Mouse (Mus musculus) hindbrain, embryonic 13.5 days (tissue): ENCODE measurements at regions not wholly inside any gene's neighbourhood (a gene's known extent, or its start where the extent isn't known, plus 50 kb on each side); places are given as distances from the start of the nearest gene placed in this dataset. TPM values are rescaled to one million over a fixed set of nuclear protein-coding genes. Genes with fewer than 3 reads are reported as not detected.

Source experiments
- ATAC-seq: fragments of 200-750 bp; cut with Nextera tagmentation; 2 replicates; pipeline ENCODE4 v1.8.0; 2017; ENCODE audit warnings: moderate TSS enrichment; ENCODE audit not compliant: low FRiP score
- H3K27ac ChIP-seq: fragments of 300-500 bp; sonication (generic); 2 replicates; pipeline ENCODE4 v1.5.1; 2015; ENCODE audit warnings: inconsistent platforms, mild to moderate bottlenecking, moderate library complexity
- H3K27me3 ChIP-seq: fragments of 300-500 bp; sonication (generic); 2 replicates; pipeline ENCODE4 v1.6.1; 2015; ENCODE audit warnings: mild to moderate bottlenecking, inconsistent platforms
- H3K36me3 ChIP-seq: fragments of 300-500 bp; sonication (generic); 2 replicates; pipeline ENCODE4 v1.6.1; 2015; ENCODE audit warnings: mild to moderate bottlenecking, inconsistent platforms
- H3K4me1 ChIP-seq: fragments of 300-500 bp; sonication (generic); replicated peaks from 2 replicates; pipeline ENCODE4 v1.6.1; 2015; ENCODE audit warnings: inconsistent platforms
- H3K4me2 ChIP-seq: fragments of 300-500 bp; sonication (generic); 2 replicates; pipeline ENCODE4 v1.6.1; 2015; ENCODE audit warnings: inconsistent platforms, mild to moderate bottlenecking, moderate library complexity
- H3K4me3 ChIP-seq: fragments of 300-500 bp; sonication (generic); 2 replicates; pipeline ENCODE4 v1.5.1; 2015; ENCODE audit warnings: mild to moderate bottlenecking, inconsistent platforms
- H3K9ac ChIP-seq: fragments of 300-500 bp; sonication (generic); 2 replicates; pipeline ENCODE4 v1.6.1; 2015; ENCODE audit warnings: mild to moderate bottlenecking, inconsistent platforms
- H3K9me3 ChIP-seq: fragments of 300-500 bp; sonication (generic); 2 replicates; pipeline ENCODE4 v1.6.1; 2016; ENCODE audit warnings: inconsistent platforms
- WGBS: fragments of 180-500 bp; shearing (Covaris S2); methylation state at CpG from one replicate; pipeline ENCODE4 v1.1.7; 2015; 5-methylcytosine and 5-hydroxymethylcytosine counted together
- microRNA counts: library from miRNA; unstranded; fragments of <30 nt; microRNA quantifications from one replicate; lab custom pipeline; 2016
- microRNA-seq: library from miRNA; unstranded; fragments of <30 nt; microRNA quantifications from one replicate; pipeline ENCODE4, GENCODE M21; 2016

DNA sequence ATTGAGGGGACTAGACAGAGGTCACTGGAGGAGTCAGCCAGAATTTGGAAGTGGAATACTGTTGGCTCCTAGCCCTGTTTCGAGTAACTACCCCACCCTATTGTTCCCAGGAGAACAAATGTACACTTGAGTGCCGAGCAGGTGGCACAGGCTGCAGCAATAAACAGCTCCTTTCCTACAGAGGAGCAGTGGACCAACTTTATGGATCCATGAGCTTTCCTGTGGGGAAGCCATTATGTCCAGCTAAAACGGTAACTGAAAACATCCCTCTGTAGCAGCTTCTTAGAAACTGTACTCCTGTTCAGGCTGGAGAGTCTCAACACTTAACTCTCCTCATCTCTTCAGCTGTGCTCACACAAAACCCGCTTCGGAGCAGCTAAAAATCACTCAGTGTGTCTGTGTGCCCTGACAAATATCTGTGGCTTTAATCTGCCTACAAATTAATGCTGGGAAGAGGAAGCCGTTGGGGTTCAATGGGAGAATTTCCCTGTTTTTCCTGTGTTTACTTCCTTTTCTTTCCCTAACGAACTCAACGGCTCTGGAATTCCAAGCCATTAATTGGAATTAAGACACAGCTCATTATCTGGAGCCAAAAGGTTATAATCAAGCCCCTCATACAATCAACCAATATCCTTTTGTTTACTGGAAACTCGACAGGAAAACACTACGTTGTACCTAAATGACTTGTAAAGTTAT, 112.6 kb upstream of the Tll1 start:
- WGBS = 58% methylated on average over 10 of the region's 10 CpGs

DNA sequence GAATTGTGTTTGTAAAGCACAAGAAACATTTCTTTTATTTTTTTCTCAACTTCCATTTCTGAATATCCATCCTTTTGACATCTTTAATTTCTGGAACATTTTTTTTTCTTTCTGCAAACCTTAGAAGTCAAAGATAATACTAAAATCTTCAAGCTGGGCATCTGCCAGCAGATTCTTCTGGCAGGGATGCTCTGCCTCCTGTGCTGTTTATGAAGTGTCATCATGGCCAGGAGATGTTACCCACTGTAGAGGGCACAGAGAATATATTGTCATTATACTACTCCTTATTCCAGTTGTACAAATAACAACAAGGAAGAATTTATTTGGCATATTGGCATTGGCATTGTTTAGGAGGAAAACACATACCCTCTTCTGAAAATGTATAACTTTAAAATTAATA, 111.7 kb upstream of the Tll1 start:
- Histone ChIP-seq H3K36me3 (no peaks in the 10 kb centered on the region), H3K9me3 (no peaks in the 10 kb centered on the region), H3K27ac (no peak overlapping the region), H3K27me3 (no peaks in the 10 kb centered on the region), H3K4me3 (no peak overlapping the region), H3K9ac (no peak overlapping the region), H3K4me2 (no peak overlapping the region), H3K4me1 (peaks cover 6% of the 10 kb centered on the region; the same call in 1 of the 2 replicates)
- no peak for ATAC-seq

More for the DNA sequence above, 112.6 kb upstream of the Tll1 start:
- Histone ChIP-seq H3K27me3 (no peaks in the 10 kb centered on the region), H3K36me3 (no peaks in the 10 kb centered on the region), H3K4me1 (peaks cover 6% of the 10 kb centered on the region; the same call in 1 of the 2 replicates), H3K4me2 (no peak overlapping the region), H3K9ac (no peak overlapping the region), H3K9me3 (no peaks in the 10 kb centered on the region), H3K4me3 (no peak overlapping the region), H3K27ac (no peak overlapping the region)
- ATAC-seq = no peak

DNA sequence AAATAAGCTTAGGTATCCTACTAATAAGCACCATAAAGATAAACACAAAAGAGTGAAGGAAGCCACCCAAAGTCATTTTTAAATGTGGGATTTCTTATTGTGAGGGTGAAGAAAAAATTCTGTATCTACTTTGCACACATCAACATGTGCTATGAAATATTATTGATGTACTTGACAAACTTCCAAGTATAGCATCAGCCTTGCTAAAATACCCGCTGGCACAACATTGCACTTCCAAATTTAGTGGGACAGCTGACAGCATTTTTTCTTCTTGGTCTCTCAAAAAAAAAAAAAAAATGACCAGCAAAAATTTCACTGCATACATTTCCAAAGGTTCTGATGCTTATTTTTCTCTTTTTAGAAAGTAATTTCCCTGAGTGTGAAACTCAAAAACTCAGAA, 101.9 kb upstream of the Tll1 start:
- Histone ChIP-seq H3K4me1 (no peaks in the 10 kb centered on the region), H3K27ac (no peak overlapping the region), H3K4me2 (no peak overlapping the region), H3K4me3 (no peak overlapping the region), H3K9ac (no peak overlapping the region), H3K36me3 (no peaks in the 10 kb centered on the region), H3K9me3 (no peaks in the 10 kb centered on the region), H3K27me3 (no peaks in the 10 kb centered on the region)
- no peak for ATAC-seq
- WGBS = 100% methylated on average over 1 of the region's 1 CpGs

DNA sequence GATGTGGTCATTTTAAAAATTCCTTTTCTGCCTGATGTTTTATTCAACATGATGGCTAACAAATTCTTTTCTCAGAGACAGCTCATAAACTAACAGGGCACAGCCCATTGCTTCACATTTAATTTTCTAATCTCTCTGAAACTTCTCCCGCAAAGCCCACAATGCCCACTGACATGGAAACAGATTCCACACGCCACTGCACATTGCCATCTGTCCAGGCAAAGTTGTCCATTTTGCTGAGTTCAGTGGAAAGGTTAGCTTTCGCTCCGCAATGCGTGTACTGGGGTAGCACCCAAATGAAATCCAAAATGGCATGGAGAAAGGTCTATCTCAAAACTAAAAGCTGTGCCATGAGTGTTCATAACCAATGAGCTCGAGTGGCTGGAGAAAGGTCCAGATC, 76.7 kb upstream of the Tll1 start:
- Histone ChIP-seq H3K27me3 (no peaks in the 10 kb centered on the region), H3K27ac (no peak overlapping the region), H3K9me3 (no peaks in the 10 kb centered on the region), H3K36me3 (no peaks in the 10 kb centered on the region), H3K4me2 (no peak overlapping the region), H3K4me3 (no peak overlapping the region), H3K4me1 (no peaks in the 10 kb centered on the region), H3K9ac (no peak overlapping the region)
- ATAC-seq = no peak
- 86% methylated on average over 6 of the region's 6 CpGs for WGBS

DNA sequence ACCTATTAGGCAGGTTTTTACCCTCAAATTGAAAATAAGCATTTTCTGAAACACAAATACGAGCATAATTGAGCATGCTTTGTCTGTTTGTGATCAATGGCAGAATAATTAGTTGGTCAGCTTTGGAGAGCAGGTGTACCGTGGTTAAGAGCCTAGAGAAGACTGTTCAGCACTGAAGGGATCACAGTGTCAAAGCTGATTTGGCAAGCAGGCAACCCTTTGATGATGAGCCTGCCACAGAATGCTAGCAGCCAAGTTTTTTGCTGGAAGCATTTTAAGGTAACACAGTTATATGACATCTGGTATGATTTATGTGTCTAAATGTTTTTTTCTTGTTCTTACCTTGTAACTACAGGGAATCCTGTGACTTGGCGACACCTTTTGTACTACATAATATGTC, 75.5 kb upstream of the Tll1 start:
- no peak overlapping the region for H3K4me2 ChIP-seq
- H3K36me3 ChIP-seq = no peaks in the 10 kb centered on the region
- WGBS = 61% methylated on average over 3 of the region's 3 CpGs
- H3K9ac ChIP-seq = no peak overlapping the region
- ATAC-seq = no peak
- H3K27me3 ChIP-seq = no peaks in the 10 kb centered on the region
- no peaks in the 10 kb centered on the region for H3K4me1 ChIP-seq
- no peaks in the 10 kb centered on the region for H3K9me3 ChIP-seq
- H3K27ac ChIP-seq = no peak overlapping the region
- no peak overlapping the region for H3K4me3 ChIP-seq

DNA sequence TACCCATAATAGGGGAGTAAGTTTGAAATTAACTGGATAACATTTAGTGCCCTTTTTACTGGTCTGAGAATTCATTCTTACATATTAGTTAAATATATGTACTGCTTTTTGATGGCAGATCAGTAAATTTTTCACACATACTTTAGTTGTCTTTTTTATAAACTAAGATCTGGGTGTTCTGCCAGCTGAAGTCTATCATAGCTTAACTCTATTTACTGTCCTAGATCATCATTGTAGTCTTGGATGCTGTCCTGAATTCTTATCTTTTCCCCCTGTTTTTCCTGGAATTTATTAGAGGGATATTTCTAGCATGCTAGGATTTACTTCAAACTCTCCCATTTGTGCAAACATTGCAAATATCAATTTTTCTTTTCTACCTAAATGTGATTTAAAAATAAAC, 74.3 kb upstream of the Tll1 start:
- no peak for ATAC-seq
- H3K36me3 ChIP-seq = no peaks in the 10 kb centered on the region
- no peak overlapping the region for H3K4me2 ChIP-seq
- no peaks in the 10 kb centered on the region for H3K4me1 ChIP-seq
- H3K27ac ChIP-seq = no peak overlapping the region
- H3K9me3 ChIP-seq = no peaks in the 10 kb centered on the region
- no peak overlapping the region for H3K4me3 ChIP-seq
- no peaks in the 10 kb centered on the region for H3K27me3 ChIP-seq
- H3K9ac ChIP-seq = no peak overlapping the region

DNA sequence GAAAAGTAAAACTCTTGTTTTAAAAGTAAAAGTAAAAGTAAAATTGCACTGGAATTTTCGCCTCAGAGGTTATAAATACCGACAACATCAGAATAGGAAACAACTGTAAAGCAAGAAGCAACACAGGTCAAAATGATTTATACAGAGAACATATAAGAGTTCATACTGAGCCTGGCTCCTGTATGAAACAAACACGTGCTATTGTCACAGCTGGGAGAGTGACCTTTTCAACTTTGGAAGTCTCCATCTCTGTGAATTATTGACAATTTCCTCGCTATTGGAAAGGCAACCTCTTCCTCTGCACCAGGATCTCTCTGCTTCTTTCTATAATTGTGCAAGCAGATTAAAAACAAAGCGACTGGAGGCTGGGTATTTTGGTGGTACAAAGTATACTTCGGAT, 70.0 kb upstream of the Tll1 start:
- Histone ChIP-seq H3K27ac (no peak overlapping the region), H3K4me2 (no peak overlapping the region), H3K4me1 (no peaks in the 10 kb centered on the region), H3K9ac (no peak overlapping the region), H3K27me3 (no peaks in the 10 kb centered on the region), H3K4me3 (no peak overlapping the region), H3K9me3 (no peaks in the 10 kb centered on the region), H3K36me3 (no peaks in the 10 kb centered on the region)
- no peak for ATAC-seq
- 67% methylated on average over 6 of the region's 6 CpGs for WGBS

DNA sequence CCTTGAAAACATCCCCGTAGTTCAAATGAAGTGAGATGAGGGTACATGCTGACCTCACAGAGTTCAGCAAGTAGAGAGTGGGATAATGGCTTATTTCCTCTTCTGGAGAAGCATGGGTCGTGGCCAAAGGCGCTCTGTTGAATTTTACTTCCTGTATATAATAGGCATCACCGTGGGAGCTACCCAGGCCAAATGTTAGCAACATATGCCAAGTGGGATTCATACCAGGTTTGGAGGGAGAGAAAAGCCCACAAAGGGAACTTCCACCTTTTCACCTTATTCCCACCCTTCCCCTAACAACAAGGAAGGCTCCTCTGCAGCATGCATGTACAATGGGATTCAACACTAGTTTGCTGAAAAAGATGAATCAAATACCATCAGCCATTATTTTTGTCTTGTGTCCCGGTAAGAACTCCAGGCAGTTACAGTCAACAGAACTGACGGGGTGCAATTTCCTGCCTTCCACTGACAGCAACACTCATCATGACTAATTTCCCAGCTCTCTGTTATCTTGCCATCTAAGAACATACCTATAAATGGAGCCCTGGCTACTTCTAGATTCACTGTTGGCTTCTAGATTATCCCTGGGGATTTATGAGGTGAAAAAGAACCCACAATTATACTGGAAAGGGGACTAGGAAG, 59.4 kb upstream of the Tll1 start:
- ATAC-seq = no peak
- Histone ChIP-seq H3K4me3 (no peak overlapping the region), H3K36me3 (no peaks in the 10 kb centered on the region), H3K4me1 (no peaks in the 10 kb centered on the region), H3K9me3 (no peaks in the 10 kb centered on the region), H3K27ac (no peak overlapping the region), H3K9ac (no peak overlapping the region), H3K4me2 (no peak overlapping the region), H3K27me3 (no peaks in the 10 kb centered on the region)
- WGBS = 81% methylated on average over 6 of the region's 6 CpGs

MicroRNA genes in the stretch of these regions (microRNA counts, 519-probe panel; counts per million panel counts)
- microRNA mmu-miR-710 (lab: Ali Mortazavi, UCI) = 51.3 counts per million

Small RNAs in the stretch of these regions (microRNA-seq; reads per million reads assigned to microRNA genes)
- not detected for gene Mir710
